Mouse (Mus musculus) olfactory bulb, adult 2 months (tissue): ENCODE results near the gene Olfr279. TPM values are rescaled to one million over a fixed set of nuclear protein-coding genes. Genes with fewer than 3 reads are reported as not detected.

ENCODE experiments used
- H3K27ac ChIP-seq: fragments of 200-500 bp; 2 replicates; pipeline ENCODE4 v1.5.1; 2012; ENCODE audit warnings: low read depth, low read length; ENCODE audit not compliant: insufficient read depth
- H3K4me1 ChIP-seq: fragments of 200-500 bp; 2 replicates; pipeline ENCODE4 v1.6.1; 2012; ENCODE audit warnings: low read length; ENCODE audit not compliant: control insufficient read depth, insufficient read depth
- H3K4me3 ChIP-seq: fragments of 200-500 bp; 2 replicates; pipeline ENCODE4 v1.5.1; 2012; ENCODE audit warnings: mild to moderate bottlenecking, low read depth, low read length, moderate library complexity; ENCODE audit not compliant: insufficient read depth
- CTCF ChIP-seq: fragments of 200-500 bp; IDR thresholded peaks from 2 replicates; pipeline ENCODE4 v1.5.1; 2012; ENCODE audit warnings: low read depth, mild to moderate bottlenecking, low read length, moderate library complexity; ENCODE audit not compliant: insufficient read depth
- POLR2A ChIP-seq: fragments of 200-500 bp; IDR thresholded peaks from 2 replicates; pipeline ENCODE4 v1.6.1; 2012; ENCODE audit warnings: mild to moderate bottlenecking, low read depth, low read length, moderate library complexity; ENCODE audit not compliant: insufficient read depth
- WGBS: fragments of 180-500 bp; shearing (Covaris S2); methylation state at CpG from one replicate; pipeline ENCODE4 v1.1.7; 2018; 5-methylcytosine and 5-hydroxymethylcytosine counted together
- polyA plus RNA-seq: library from polyadenylated mRNA; stranded (reverse); fragments of >200 nt; gene quantifications from 2 replicates; pipeline ENCODE4 v1.2.4, GENCODE M21; 2012; ENCODE audit warnings: low replicate concordance; ENCODE audit not compliant: missing spikeins, insufficient read depth, insufficient read length

The Olfr279 gene
- polyA plus RNA-seq, 1 experiment, result not detected

DNA sequence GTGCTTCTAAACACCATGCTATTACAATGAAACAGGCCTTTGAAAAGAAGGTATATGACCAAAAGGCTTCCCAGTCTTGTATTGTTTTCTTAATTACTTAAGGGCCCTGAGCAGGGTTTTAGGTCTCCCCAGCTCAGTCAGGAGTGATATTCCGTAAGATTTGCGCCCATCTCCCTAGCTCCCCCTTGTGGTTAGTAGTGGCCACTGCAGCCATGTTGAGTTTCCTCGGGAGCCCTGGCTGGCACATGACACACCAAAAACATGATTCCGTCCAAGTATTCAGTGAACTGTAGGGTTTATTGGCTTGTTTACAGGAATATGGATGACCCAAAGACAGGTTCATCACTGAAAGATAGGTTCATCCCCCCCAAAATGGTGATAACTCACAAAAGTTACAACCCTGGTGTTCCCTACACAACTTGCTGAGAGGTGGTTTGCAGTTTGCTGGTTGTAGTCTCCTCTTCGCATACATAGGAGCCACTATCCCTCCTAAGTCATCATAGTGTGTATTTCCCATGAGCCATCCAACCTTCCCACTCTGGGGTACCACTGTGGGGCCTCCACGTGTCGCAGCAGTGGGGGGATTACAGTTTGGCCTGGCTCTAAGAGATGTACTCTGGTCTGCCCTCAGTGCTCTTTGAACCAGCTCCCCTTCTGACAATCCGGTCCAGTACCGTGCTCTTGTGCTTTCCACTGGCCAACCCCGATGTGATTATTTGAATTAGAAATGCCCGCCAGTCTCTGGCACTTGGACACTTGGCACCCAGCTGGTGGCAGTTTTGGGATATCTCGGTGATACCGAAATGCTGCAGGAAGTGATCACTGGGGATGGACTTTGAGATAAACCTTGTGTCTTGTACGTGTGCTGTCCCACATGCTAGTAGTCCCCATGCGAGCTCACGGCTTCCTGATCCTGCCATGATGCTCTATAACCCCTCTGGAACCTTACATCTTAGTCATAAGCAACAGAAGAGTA, 25.5 kb downstream of the Olfr279 start:
- no peak overlapping the region for H3K4me3 ChIP-seq
- TF ChIP-seq POLR2A, result no peak
- peak; percentile 51; the same call in 1 of the 2 replicates for TF ChIP-seq CTCF
- H3K4me1 ChIP-seq, result peaks cover 4% of the 10 kb centered on the region; the same call in 1 of the 2 replicates
- 65% methylated on average over 16 of the region's 16 CpGs for WGBS
- no peak overlapping the region for H3K27ac ChIP-seq

DNA sequence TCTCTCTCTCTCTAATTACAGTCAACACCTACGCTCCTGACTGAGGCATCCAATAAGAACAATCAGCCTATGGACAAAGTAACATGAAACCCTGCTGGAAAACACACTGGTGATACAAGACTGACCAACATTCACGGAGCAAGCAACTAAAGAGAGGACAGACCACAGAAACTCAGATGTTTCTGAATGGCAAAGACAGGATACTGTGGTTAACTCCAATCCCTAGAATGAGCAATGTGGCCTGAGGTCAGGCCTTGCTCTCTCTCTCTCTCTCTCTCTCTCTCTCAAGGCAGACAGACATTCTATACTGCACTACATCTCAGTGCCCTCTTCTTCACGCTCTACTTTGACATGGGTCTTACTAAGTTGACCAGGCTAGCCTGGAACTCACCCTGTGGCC, 29.0 kb downstream of the Olfr279 start:
- no peak overlapping the region for H3K27ac ChIP-seq
- TF ChIP-seq CTCF (no peak), POLR2A (no peak)
- no peak overlapping the region for H3K4me3 ChIP-seq
- peaks cover 4% of the 10 kb centered on the region; the same call in 1 of the 2 replicates for H3K4me1 ChIP-seq
- 63% methylated on average over 3 of the region's 3 CpGs for WGBS

DNA sequence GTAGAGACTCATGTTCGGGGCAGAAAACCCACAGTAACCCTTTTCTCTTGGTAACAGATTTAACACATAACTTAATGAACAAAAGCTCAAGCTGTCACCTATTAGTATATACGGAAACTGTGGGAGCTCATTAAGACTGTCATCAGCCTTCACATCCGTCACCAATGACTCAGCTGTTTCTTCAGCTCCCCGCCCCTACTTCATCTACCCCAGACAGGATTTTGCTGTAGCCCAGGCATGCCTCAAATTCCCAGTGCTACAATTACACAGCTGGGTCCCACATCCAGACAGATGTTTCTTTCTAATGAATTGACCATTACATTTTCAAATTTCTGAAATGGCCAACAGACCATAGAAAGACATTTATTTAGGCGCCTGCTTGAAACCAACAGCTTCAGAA, 33.9 kb downstream of the Olfr279 start:
- no peak overlapping the region for H3K27ac ChIP-seq
- peaks cover 2% of the 10 kb centered on the region; the same call in 1 of the 2 replicates for H3K4me1 ChIP-seq
- WGBS, result 52% methylated on average over 5 of the region's 5 CpGs
- H3K4me3 ChIP-seq, result no peak overlapping the region
- TF ChIP-seq CTCF, result no peak
- TF ChIP-seq POLR2A, result no peak

DNA sequence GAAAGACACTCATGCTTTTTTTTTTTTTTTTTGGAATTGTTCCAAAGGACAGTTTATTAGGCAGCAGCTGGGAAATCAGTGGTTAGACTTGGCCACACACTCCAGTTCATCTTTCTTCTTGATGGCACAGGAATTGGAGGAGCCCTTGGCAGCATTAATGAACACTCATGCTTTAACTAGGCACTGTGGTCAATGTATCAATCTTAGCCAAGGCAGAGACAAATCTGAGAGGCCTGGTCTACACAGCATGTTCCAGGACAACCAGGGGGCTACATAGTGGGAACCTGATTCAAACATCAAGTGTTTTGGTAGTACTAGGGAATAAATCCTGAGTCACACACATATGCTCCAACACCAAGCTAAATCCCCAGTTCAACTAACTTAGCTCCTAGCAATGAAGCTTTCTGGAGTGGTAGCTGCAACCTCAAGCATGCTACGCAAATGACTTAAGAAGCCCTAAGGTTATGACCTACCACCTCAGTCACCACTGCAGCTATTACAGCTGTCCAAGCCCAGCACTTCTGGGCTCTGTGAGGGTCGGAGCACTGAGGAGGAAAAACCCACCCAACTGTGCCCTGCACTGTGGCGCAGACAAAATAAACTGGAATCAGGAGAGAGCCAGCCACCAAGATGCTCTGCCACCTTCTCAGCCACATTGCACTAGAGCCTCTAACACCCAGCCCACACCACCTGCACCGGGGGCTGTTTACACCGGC, 35.0 kb downstream of the Olfr279 start:
- no peak overlapping the region for H3K27ac ChIP-seq
- WGBS, result 83% methylated on average over 5 of the region's 5 CpGs
- TF ChIP-seq POLR2A (no peak), CTCF (no peak)
- H3K4me3 ChIP-seq, result no peak overlapping the region
- peaks cover 5% of the 10 kb centered on the region for H3K4me1 ChIP-seq

DNA sequence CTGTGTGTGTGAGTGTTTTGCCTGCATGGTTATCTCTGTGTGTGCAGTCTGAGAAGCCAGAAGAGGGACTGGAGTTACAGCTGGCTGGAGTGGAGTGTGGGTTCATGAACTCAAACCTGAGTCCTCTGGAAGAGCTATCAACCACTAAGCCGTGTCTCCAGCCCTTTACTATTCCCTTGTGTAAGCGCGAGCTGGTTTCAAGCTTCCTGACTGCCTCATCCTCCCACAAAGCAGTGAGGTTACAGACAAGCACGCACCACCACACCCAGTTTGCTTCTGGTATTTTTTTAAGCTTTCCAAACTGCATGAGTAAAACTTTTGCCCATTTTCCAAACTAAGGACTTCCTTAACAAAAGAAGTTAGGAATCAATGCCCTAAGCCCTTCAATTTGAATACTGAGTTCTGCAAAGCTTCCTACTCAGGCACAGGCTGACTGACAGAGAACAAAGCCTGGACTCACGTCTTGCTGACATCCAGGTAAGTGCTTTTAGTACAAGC, 35.9 kb downstream of the Olfr279 start:
- no peak overlapping the region for H3K4me3 ChIP-seq
- peaks cover 10% of the 10 kb centered on the region for H3K4me1 ChIP-seq
- no peak for TF ChIP-seq CTCF
- no peak for TF ChIP-seq POLR2A
- WGBS, result 83% methylated on average over 5 of the region's 5 CpGs
- no peak overlapping the region for H3K27ac ChIP-seq

DNA sequence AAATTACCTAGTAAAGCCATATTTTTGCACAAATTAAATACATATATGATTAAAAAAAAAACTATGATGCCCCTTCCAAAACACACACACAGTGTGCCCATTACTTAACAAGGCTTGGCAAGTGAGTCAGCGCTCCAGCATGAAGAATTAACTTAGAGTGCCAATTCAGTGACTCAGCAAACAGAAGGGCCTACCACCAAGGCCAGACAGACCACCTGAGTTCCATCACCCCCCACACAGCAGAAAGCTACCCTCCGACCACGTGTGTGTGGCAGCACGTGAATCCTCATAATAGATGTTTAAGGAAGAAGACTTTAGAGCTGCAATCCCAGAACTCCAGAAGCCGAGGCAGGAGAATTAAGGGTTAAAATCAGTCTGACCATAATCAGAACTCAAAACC, 40.1 kb downstream of the Olfr279 start:
- 12% methylated on average over 5 of the region's 5 CpGs for WGBS
- no peak for TF ChIP-seq CTCF
- no peak for TF ChIP-seq POLR2A
- no peak overlapping the region for H3K27ac ChIP-seq

DNA sequence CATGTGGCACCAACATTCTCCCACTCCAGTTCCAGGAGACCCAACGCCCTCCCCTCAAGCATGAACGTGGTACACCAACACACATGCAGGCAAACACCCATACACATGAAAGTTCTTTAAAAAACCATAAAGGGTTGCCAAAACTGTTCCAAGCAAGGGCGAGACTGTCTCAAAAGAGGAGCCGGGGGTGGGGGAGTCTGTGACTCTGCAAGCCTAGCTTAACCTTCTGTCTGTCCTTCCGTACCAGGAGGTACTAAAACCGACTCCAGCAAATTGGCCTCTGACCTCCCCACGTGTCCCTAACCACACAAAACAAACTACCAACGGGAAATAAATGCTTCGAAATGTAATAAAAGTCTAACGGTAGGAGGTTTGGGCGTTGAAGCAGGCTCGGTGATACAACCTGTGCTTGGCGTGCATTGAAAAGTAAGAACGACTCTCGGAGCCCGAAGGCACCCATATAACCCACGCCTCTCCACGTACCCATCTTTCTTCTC, 40.9 kb downstream of the Olfr279 start:
- Histone ChIP-seq H3K4me1 (peaks cover 10% of the 10 kb centered on the region), H3K27ac (no peak overlapping the region), H3K4me3 (peak overlapping the region; percentile 97)
- TF ChIP-seq CTCF (no peak), POLR2A (no peak)
- 0% methylated on average over 18 of the region's 18 CpGs for WGBS

More for the DNA sequence above, 40.1 kb downstream of the Olfr279 start:
- H3K4me3 ChIP-seq, result peak overlapping the region; percentile 31; the same call in 1 of the 2 replicates
- H3K4me1 ChIP-seq, result peaks cover 10% of the 10 kb centered on the region

DNA sequence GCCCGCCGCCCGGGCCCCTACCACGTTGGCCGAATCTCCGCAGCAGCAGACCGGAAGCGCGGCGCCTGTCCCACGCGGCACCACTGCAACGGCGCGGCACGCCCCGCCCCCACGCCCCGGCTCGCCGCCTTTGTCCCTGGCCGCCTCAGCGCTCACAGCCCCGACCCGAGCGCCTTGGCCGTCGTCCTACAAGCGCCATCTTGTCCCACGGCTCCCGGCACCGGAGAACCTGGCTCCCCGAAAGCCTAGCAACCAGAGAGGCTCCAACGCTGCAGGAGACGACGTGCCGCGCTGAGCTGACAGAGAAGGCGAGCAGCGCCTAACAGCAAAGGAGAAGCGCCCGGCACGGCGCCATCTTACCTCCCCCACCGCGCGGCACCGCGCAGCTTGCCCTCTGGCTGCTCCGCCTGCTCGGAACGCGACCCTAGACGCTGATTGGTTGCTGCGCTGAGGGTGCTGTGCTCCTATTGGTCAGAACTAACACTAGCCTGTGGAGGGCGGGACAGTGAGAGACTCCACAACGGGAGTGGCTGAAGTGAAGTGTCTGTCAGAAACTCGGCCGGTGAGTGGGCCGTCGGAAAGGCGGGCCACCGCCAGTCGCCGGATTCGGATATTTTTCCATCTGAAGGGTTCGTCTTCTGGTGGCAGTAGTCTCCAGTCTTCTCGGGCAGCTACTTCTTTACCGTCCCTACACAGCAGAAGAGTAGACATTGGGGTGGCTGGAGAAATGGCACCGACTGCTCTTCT, 41.9 kb downstream of the Olfr279 start, which contains the start of gene Kansl2:
Gene Kansl2, minus strand, starts transcription at position 384 of the 747 bp plus-strand sequence.
- TF ChIP-seq POLR2A (peak; percentile 97), CTCF (no peak)
- Histone ChIP-seq H3K4me1 (peaks cover 10% of the 10 kb centered on the region), H3K27ac (peak within 1 kb of the TSS; percentile 99), H3K4me3 (peak within 1 kb of the TSS; percentile 97)
- WGBS, result under 1% methylated on average over 69 of the region's 70 CpGs
